Mouse (Mus musculus) forebrain, embryonic 10.5 days (tissue): Measurements from ENCODE around the gene Prkg1. TPM values are rescaled to one million over a fixed set of nuclear protein-coding genes. Genes with fewer than 3 reads are reported as not detected.

Source experiments
- DNase-seq: peaks from one replicate; pipeline ENCODE4 v3.0.0-alpha.2; 2017; ENCODE audit warnings: low spot score; ENCODE audit errors: extremely low spot score
- H3K27ac ChIP-seq: fragments of 300-500 bp; sonication (generic); 2 replicates; pipeline ENCODE4 v1.5.1; 2016; ENCODE audit warnings: mild to moderate bottlenecking
- H3K27me3 ChIP-seq: fragments of 300-500 bp; sonication (generic); 2 replicates; pipeline ENCODE4 v1.6.1; 2016; ENCODE audit warnings: mild to moderate bottlenecking; ENCODE audit not compliant: poor library complexity, severe bottlenecking
- H3K36me3 ChIP-seq: fragments of 300-500 bp; sonication (generic); replicated peaks from 2 replicates; pipeline ENCODE4 v1.6.1; 2016; ENCODE audit warnings: mild to moderate bottlenecking, moderate library complexity
- H3K4me1 ChIP-seq: fragments of 300-500 bp; sonication (generic); 2 replicates; pipeline ENCODE4 v1.6.1; 2016
- H3K4me3 ChIP-seq: fragments of 300-500 bp; sonication (generic); 2 replicates; pipeline ENCODE4 v1.5.1; 2016; ENCODE audit warnings: mild to moderate bottlenecking, moderate library complexity
- H3K9me3 ChIP-seq: fragments of 300-500 bp; sonication (generic); 2 replicates; pipeline ENCODE4 v1.6.1; 2016; ENCODE audit warnings: mild to moderate bottlenecking, moderate library complexity
- WGBS: fragments of 180-500 bp; shearing (Covaris S2); methylation state at CpG from one replicate; pipeline ENCODE4 v1.1.7; 2016; 5-methylcytosine and 5-hydroxymethylcytosine counted together
- polyA plus RNA-seq: library from polyadenylated mRNA; unstranded; fragments of >200 nt; fragmentation: Nextera tagmentation; extraction: Ambion mirVana; gene quantifications from 2 replicates; pipeline ENCODE4 v1.2.1, GENCODE M21; 2016

The Prkg1 gene
- polyA plus RNA-seq, 1 experiment from 2014 or later, result 3.5 TPM

- Histone ChIP-seq H3K9me3 (no peaks in the 10 kb centered on the region), H3K27me3 (no peaks in the 10 kb centered on the region), H3K36me3 (no peaks in the 10 kb centered on the region), H3K4me1 (0 out of 2 replicates have a peak, but pooled peaks cover 6% of the 10 kb centered on the region), H3K27ac (no peak overlapping the region), H3K4me3 (no peak overlapping the region)
- WGBS, result 93% methylated on average over 1 of the region's 1 CpGs
- no peak for DNase-seq
Measured at GRCm38 (mm10) chr19:31433446-31433845, 331.4 kb downstream of the Prkg1 start.

- DNase-seq, result no peak
- WGBS, result 81% methylated on average over 2 of the region's 2 CpGs
- Histone ChIP-seq H3K36me3 (no peaks in the 10 kb centered on the region), H3K27ac (no peak overlapping the region), H3K4me1 (0 out of 2 replicates have a peak, but pooled peaks cover 6% of the 10 kb centered on the region), H3K9me3 (no peaks in the 10 kb centered on the region), H3K27me3 (no peaks in the 10 kb centered on the region), H3K4me3 (no peak overlapping the region)
Measured at GRCm38 (mm10) chr19:31431411-31431810, 333.4 kb downstream of the Prkg1 start.

GRCm38 (mm10) chr19:31426142-31426541, 338.7 kb downstream of the Prkg1 start:
- H3K36me3 ChIP-seq, result no peaks in the 10 kb centered on the region
- no peak for DNase-seq
- H3K27me3 ChIP-seq, result no peaks in the 10 kb centered on the region
- WGBS, result 79% methylated on average over 5 of the region's 5 CpGs
- peaks cover 4% of the 10 kb centered on the region; the same call in 1 of the 2 replicates for H3K9me3 ChIP-seq
- no peak overlapping the region for H3K27ac ChIP-seq
- H3K4me1 ChIP-seq, result no peaks in the 10 kb centered on the region
- no peak overlapping the region for H3K4me3 ChIP-seq

- H3K27me3 ChIP-seq, result no peaks in the 10 kb centered on the region
- no peak overlapping the region for H3K4me3 ChIP-seq
- no peak for DNase-seq
- H3K36me3 ChIP-seq, result no peaks in the 10 kb centered on the region
- H3K27ac ChIP-seq, result no peak overlapping the region
- peaks cover 4% of the 10 kb centered on the region; the same call in 1 of the 2 replicates for H3K9me3 ChIP-seq
- WGBS, result 80% methylated on average over 9 of the region's 9 CpGs
- no peaks in the 10 kb centered on the region for H3K4me1 ChIP-seq
Measured at GRCm38 (mm10) chr19:31425199-31425598, 339.6 kb downstream of the Prkg1 start.

- no peaks in the 10 kb centered on the region for H3K4me1 ChIP-seq
- 81% methylated on average over 5 of the region's 5 CpGs for WGBS
Measured at GRCm38 (mm10) chr19:31424319-31424718, 340.5 kb downstream of the Prkg1 start.

GRCm38 (mm10) chr19:31413571-31413970, 351.3 kb downstream of the Prkg1 start:
- H3K36me3 ChIP-seq, result no peaks in the 10 kb centered on the region
- H3K4me3 ChIP-seq, result no peak overlapping the region
- 89% methylated on average over 7 of the region's 7 CpGs for WGBS
- H3K4me1 ChIP-seq, result no peaks in the 10 kb centered on the region
- H3K27ac ChIP-seq, result no peak overlapping the region
- no peaks in the 10 kb centered on the region for H3K27me3 ChIP-seq
- no peak for DNase-seq
- no peaks in the 10 kb centered on the region for H3K9me3 ChIP-seq

More at GRCm38 (mm10) chr19:31424319-31424718, 340.5 kb downstream of the Prkg1 start:
- Histone ChIP-seq H3K27ac (no peak overlapping the region), H3K9me3 (peaks cover 4% of the 10 kb centered on the region; the same call in 1 of the 2 replicates), H3K27me3 (no peaks in the 10 kb centered on the region), H3K4me3 (no peak overlapping the region), H3K36me3 (no peaks in the 10 kb centered on the region)
- no peak for DNase-seq

- H3K4me3 ChIP-seq, result no peak overlapping the region
- H3K27me3 ChIP-seq, result no peaks in the 10 kb centered on the region
- H3K4me1 ChIP-seq, result no peaks in the 10 kb centered on the region
- DNase-seq, result no peak
- 91% methylated on average over 1 of the region's 1 CpGs for WGBS
- no peaks in the 10 kb centered on the region for H3K9me3 ChIP-seq
- H3K36me3 ChIP-seq, result no peaks in the 10 kb centered on the region
- no peak overlapping the region for H3K27ac ChIP-seq
Measured at GRCm38 (mm10) chr19:31396096-31396495, 368.7 kb downstream of the Prkg1 start.

GRCm38 (mm10) chr19:31385353-31385752, 379.5 kb downstream of the Prkg1 start:
- no peak for DNase-seq

GRCm38 (mm10) chr19:31383881-31384280, 381.0 kb downstream of the Prkg1 start:
- Histone ChIP-seq H3K36me3 (no peaks in the 10 kb centered on the region), H3K27me3 (no peaks in the 10 kb centered on the region), H3K27ac (no peak overlapping the region), H3K4me3 (no peak overlapping the region), H3K9me3 (no peaks in the 10 kb centered on the region), H3K4me1 (no peaks in the 10 kb centered on the region; the same call in 1 of the 2 replicates)
- 81% methylated on average over 5 of the region's 5 CpGs for WGBS
- no peak for DNase-seq

More at GRCm38 (mm10) chr19:31385353-31385752, 379.5 kb downstream of the Prkg1 start:
- WGBS, result 85% methylated on average over 3 of the region's 3 CpGs
- no peak overlapping the region for H3K27ac ChIP-seq
- no peak overlapping the region for H3K4me3 ChIP-seq
- H3K9me3 ChIP-seq, result no peaks in the 10 kb centered on the region
- H3K4me1 ChIP-seq, result no peaks in the 10 kb centered on the region; the same call in 1 of the 2 replicates
- H3K36me3 ChIP-seq, result no peaks in the 10 kb centered on the region
- no peaks in the 10 kb centered on the region for H3K27me3 ChIP-seq

- Histone ChIP-seq H3K27ac (no peak overlapping the region), H3K4me3 (no peak overlapping the region), H3K4me1 (no peaks in the 10 kb centered on the region), H3K9me3 (no peaks in the 10 kb centered on the region), H3K36me3 (no peaks in the 10 kb centered on the region), H3K27me3 (no peaks in the 10 kb centered on the region)
- 85% methylated on average over 1 of the region's 1 CpGs for WGBS
- DNase-seq, result no peak
Measured at GRCm38 (mm10) chr19:31370106-31370505, 394.7 kb downstream of the Prkg1 start.

GRCm38 (mm10) chr19:31369116-31369515, 395.7 kb downstream of the Prkg1 start:
- Histone ChIP-seq H3K9me3 (no peaks in the 10 kb centered on the region), H3K4me1 (no peaks in the 10 kb centered on the region), H3K27me3 (no peaks in the 10 kb centered on the region), H3K27ac (no peak overlapping the region), H3K4me3 (no peak overlapping the region), H3K36me3 (no peaks in the 10 kb centered on the region)
- WGBS, result 93% methylated on average over 1 of the region's 1 CpGs
- no peak for DNase-seq

GRCm38 (mm10) chr19:31362051-31362450, 402.8 kb downstream of the Prkg1 start:
- Histone ChIP-seq H3K27me3 (no peaks in the 10 kb centered on the region), H3K27ac (no peak overlapping the region), H3K4me3 (no peak overlapping the region), H3K9me3 (no peaks in the 10 kb centered on the region), H3K4me1 (peaks cover 7% of the 10 kb centered on the region), H3K36me3 (no peaks in the 10 kb centered on the region)
- WGBS, result 80% methylated on average over 4 of the region's 4 CpGs
- no peak for DNase-seq

- 68% methylated on average over 5 of the region's 5 CpGs for WGBS
- H3K4me1 ChIP-seq, result peaks cover 7% of the 10 kb centered on the region
- H3K9me3 ChIP-seq, result no peaks in the 10 kb centered on the region
- no peaks in the 10 kb centered on the region for H3K27me3 ChIP-seq
- DNase-seq, result no peak
- H3K27ac ChIP-seq, result no peak overlapping the region
- no peak overlapping the region for H3K4me3 ChIP-seq
- H3K36me3 ChIP-seq, result no peaks in the 10 kb centered on the region
Measured at GRCm38 (mm10) chr19:31361575-31361974, 403.3 kb downstream of the Prkg1 start.

- no peak for DNase-seq
- Histone ChIP-seq H3K27me3 (no peaks in the 10 kb centered on the region), H3K36me3 (no peaks in the 10 kb centered on the region), H3K4me1 (peaks cover 7% of the 10 kb centered on the region), H3K9me3 (no peaks in the 10 kb centered on the region), H3K27ac (no peak overlapping the region), H3K4me3 (no peak overlapping the region)
- 65% methylated on average over 3 of the region's 3 CpGs for WGBS
Measured at GRCm38 (mm10) chr19:31361161-31361560, 403.7 kb downstream of the Prkg1 start.
